Mouse (Mus musculus) small intestine, adult 2 months (tissue): ENCODE results near the gene Rbm43.

Source experiments
- CTCF ChIP-seq: fragments of 200-500 bp; IDR thresholded peaks from 2 replicates; pipeline ENCODE4 v1.5.1; 2012; ENCODE audit warnings: low read depth, mild to moderate bottlenecking, control low read depth, inconsistent platforms, low read length, moderate library complexity, mixed read lengths; ENCODE audit not compliant: insufficient replicate concordance, insufficient read length; ENCODE audit errors: extremely low read depth
- POLR2A ChIP-seq: fragments of 200-500 bp; IDR thresholded peaks from 2 replicates; pipeline ENCODE4 v1.6.1; 2012; ENCODE audit warnings: low read depth, mild to moderate bottlenecking, control low read depth, inconsistent platforms, low read length, moderate library complexity

DNA sequence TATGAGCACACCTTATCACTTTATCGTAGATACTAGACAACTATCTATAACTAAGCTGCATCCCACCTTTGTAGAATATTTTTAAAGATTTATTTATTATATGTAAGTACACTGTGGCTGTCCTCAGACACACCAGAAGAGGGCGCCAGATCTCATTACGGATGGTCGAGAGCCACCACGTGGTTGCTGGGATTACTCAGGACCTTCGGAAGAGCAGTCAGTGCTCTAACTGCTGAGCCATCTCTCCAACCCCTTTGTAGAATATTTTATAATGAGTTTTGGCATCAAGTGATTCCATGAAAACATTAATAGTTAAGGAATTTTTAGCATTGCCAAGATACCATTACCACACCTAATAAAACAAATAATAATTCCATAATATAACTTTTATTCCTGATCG, 20.4 kb downstream of the Rbm43 start:
- no peak for TF ChIP-seq POLR2A
- TF ChIP-seq CTCF: no peak
